Mouse (Mus musculus): Measurements from ENCODE around the gene Gpr34. TPM values are rescaled to one million over a fixed set of nuclear protein-coding genes. Genes with fewer than 3 reads are reported as not detected.
A peak's percentile ranks its signal among the peaks of the same experiment; 100 is the strongest.

The Gpr34 gene
- polyA plus RNA-seq, 1 experiment from 2014 or later = 0.53 TPM

GRCm38 (mm10) chrX:13638894-13639293 is 7.0 kb downstream of the Gpr34 start:
- Histone ChIP-seq H3K27me3 (ENCODE audit: insufficient read depth, low read length) (no peaks in the 10 kb centered on the region), H3K4me3 (ENCODE audit: low read depth, low read length) (no peak overlapping the region), H3K36me3 (replicated peaks; ENCODE audit: insufficient read depth, low read length) (no peaks in the 10 kb centered on the region), H3K4me2 (ENCODE audit: low read depth, low read length) (no peak overlapping the region), H3K9ac (replicated peaks) (no peak overlapping the region), H3K9me3 (ENCODE audit: low read length) (no peaks in the 10 kb centered on the region), H3K4me1 (ENCODE audit: insufficient read depth) (no peaks in the 10 kb centered on the region), H3K27ac (ENCODE audit: low read depth) (no peak overlapping the region)
- no peak for DNase-seq
- no peak for TF ChIP-seq EP300 (IDR thresholded peaks at IDR 0.05; ENCODE audit: low read depth)
- no peak for TF ChIP-seq CTCF (IDR thresholded peaks at IDR 0.05; ENCODE audit: low read depth)
- ATAC-seq = no peak
- WGBS (ENCODE audit: insufficient replicate concordance) = 49% methylated on average over 2 of the region's 2 CpGs

GRCm38 (mm10) chrX:13651889-13652288 is 20.0 kb downstream of the Gpr34 start:
- H3K4me1 ChIP-seq (ENCODE audit: insufficient read depth) = no peaks in the 10 kb centered on the region
- ATAC-seq = no peak
- H3K27ac ChIP-seq (ENCODE audit: low read depth) = no peak overlapping the region
- H3K4me2 ChIP-seq (ENCODE audit: low read depth, low read length) = no peak overlapping the region
- H3K9me3 ChIP-seq (ENCODE audit: low read length) = no peaks in the 10 kb centered on the region
- WGBS (ENCODE audit: insufficient replicate concordance) = 58% methylated on average over 2 of the region's 2 CpGs
- no peak overlapping the region for H3K4me3 ChIP-seq (ENCODE audit: low read depth, low read length)
- H3K36me3 ChIP-seq (replicated peaks; ENCODE audit: insufficient read depth, low read length) = no peaks in the 10 kb centered on the region
- H3K27me3 ChIP-seq (ENCODE audit: insufficient read depth, low read length) = no peaks in the 10 kb centered on the region
- H3K9ac ChIP-seq (replicated peaks) = no peak overlapping the region
- DNase-seq = no peak
- TF ChIP-seq CTCF (IDR thresholded peaks at IDR 0.05; ENCODE audit: low read depth) (no peak), EP300 (IDR thresholded peaks at IDR 0.05; ENCODE audit: low read depth) (no peak)

GRCm38 (mm10) chrX:13652291-13652690 is 20.4 kb downstream of the Gpr34 start:
- no peaks in the 10 kb centered on the region for H3K4me1 ChIP-seq (ENCODE audit: insufficient read depth)
- no peaks in the 10 kb centered on the region for H3K9me3 ChIP-seq (ENCODE audit: low read length)
- H3K4me3 ChIP-seq (ENCODE audit: low read depth, low read length) = no peak overlapping the region
- H3K36me3 ChIP-seq (replicated peaks; ENCODE audit: insufficient read depth, low read length) = no peaks in the 10 kb centered on the region
- no peaks in the 10 kb centered on the region for H3K27me3 ChIP-seq (ENCODE audit: insufficient read depth, low read length)
- H3K9ac ChIP-seq (replicated peaks) = no peak overlapping the region
- 52% methylated on average over 1 of the region's 1 CpGs for WGBS (ENCODE audit: insufficient replicate concordance)
- no peak for ATAC-seq
- TF ChIP-seq CTCF (IDR thresholded peaks at IDR 0.05; ENCODE audit: low read depth) (no peak), EP300 (IDR thresholded peaks at IDR 0.05; ENCODE audit: low read depth) (no peak)
- H3K27ac ChIP-seq (ENCODE audit: low read depth) = no peak overlapping the region
- H3K4me2 ChIP-seq (ENCODE audit: low read depth, low read length) = no peak overlapping the region
- no peak for DNase-seq

GRCm38 (mm10) chrX:13655005-13655421 is 23.1 kb downstream of the Gpr34 start:
- Histone ChIP-seq H3K36me3 (replicated peaks; ENCODE audit: insufficient read depth, low read length) (no peaks in the 10 kb centered on the region), H3K27me3 (ENCODE audit: insufficient read depth, low read length) (no peaks in the 10 kb centered on the region), H3K4me2 (ENCODE audit: low read depth, low read length) (peak overlapping the region; percentile 62; the same call in 1 of the 2 replicates), H3K9me3 (ENCODE audit: low read length) (no peaks in the 10 kb centered on the region), H3K4me3 (ENCODE audit: low read depth, low read length) (no peak overlapping the region), H3K27ac (ENCODE audit: low read depth) (peak overlapping the region; percentile 75), H3K9ac (replicated peaks) (no peak overlapping the region), H3K4me1 (ENCODE audit: insufficient read depth) (no peaks in the 10 kb centered on the region)
- DNase-seq = peak; percentile 13
- TF ChIP-seq EP300 (IDR thresholded peaks at IDR 0.05; ENCODE audit: low read depth) (no peak), CTCF (IDR thresholded peaks at IDR 0.05; ENCODE audit: low read depth) (no peak)
- WGBS (ENCODE audit: insufficient replicate concordance) = 47% methylated on average over 3 of the region's 3 CpGs
- ATAC-seq = peak; percentile 57; the same call in 1 of the 2 replicates

- Histone ChIP-seq H3K27me3 (ENCODE audit: insufficient read depth, low read length) (no peaks in the 10 kb centered on the region), H3K4me3 (ENCODE audit: low read depth, low read length) (no peak overlapping the region), H3K4me2 (ENCODE audit: low read depth, low read length) (peak overlapping the region; percentile 62), H3K9me3 (ENCODE audit: low read length) (no peaks in the 10 kb centered on the region), H3K36me3 (replicated peaks; ENCODE audit: insufficient read depth, low read length) (no peaks in the 10 kb centered on the region), H3K4me1 (ENCODE audit: insufficient read depth) (no peaks in the 10 kb centered on the region), H3K9ac (replicated peaks) (no peak overlapping the region), H3K27ac (ENCODE audit: low read depth) (peak overlapping the region; percentile 69)
- TF ChIP-seq CTCF (IDR thresholded peaks at IDR 0.05; ENCODE audit: low read depth) = no peak
- no peak for TF ChIP-seq EP300 (IDR thresholded peaks at IDR 0.05; ENCODE audit: low read depth)
- WGBS (ENCODE audit: insufficient replicate concordance) = 45% methylated on average over 6 of the region's 6 CpGs
- ATAC-seq (no peak), DNase-seq (no peak)
Measured at GRCm38 (mm10) chrX:13655906-13656305, 24.0 kb downstream of the Gpr34 start.

GRCm38 (mm10) chrX:13656721-13657120 is 24.8 kb downstream of the Gpr34 start:
- H3K27ac ChIP-seq (ENCODE audit: low read depth) = no peak overlapping the region
- H3K4me1 ChIP-seq (ENCODE audit: insufficient read depth) = no peaks in the 10 kb centered on the region
- peak; percentile 46 for DNase-seq
- H3K4me3 ChIP-seq (ENCODE audit: low read depth, low read length) = no peak overlapping the region
- H3K9ac ChIP-seq (replicated peaks) = no peak overlapping the region
- no peak for TF ChIP-seq EP300 (IDR thresholded peaks at IDR 0.05; ENCODE audit: low read depth)
- peak; percentile 66 for TF ChIP-seq CTCF (IDR thresholded peaks at IDR 0.05; ENCODE audit: low read depth)
- ATAC-seq = no peak
- H3K36me3 ChIP-seq (replicated peaks; ENCODE audit: insufficient read depth, low read length) = no peaks in the 10 kb centered on the region
- no peak overlapping the region for H3K4me2 ChIP-seq (ENCODE audit: low read depth, low read length)
- H3K9me3 ChIP-seq (ENCODE audit: low read length) = no peaks in the 10 kb centered on the region
- 0% methylated on average over 1 of the region's 1 CpGs for WGBS (ENCODE audit: insufficient replicate concordance)
- H3K27me3 ChIP-seq (ENCODE audit: insufficient read depth, low read length) = no peaks in the 10 kb centered on the region

All from liver, postnatal 0 days (tissue).